Mouse (Mus musculus) heart, postnatal 36 days (tissue): Measurements from ENCODE around the gene Mxd3. TPM values are rescaled to one million over a fixed set of nuclear protein-coding genes. Genes with fewer than 3 reads are reported as not detected.

ENCODE experiments used
- DNase-seq, 2 experiments: peaks; one replicate each; pipeline ENCODE4 v3.0.0; 2021 to 2022
- intact Hi-C: fragments of 180-260 bp; cut with DNase I; formaldehyde crosslinking; loops from one replicate; pipeline ENCODE4 v1.15.1; 2025
- total RNA-seq, 2 experiments: library from RNA; stranded (reverse); gene quantifications; 2 replicates each; pipeline ENCODE4 v1.2.3; 2021

The Mxd3 gene
- total RNA-seq, 2 experiments from 2014 or later, result 0.33 to 0.53 TPM

GRCm38 (mm10) chr13:55337341-55337975 is 7.8 kb upstream of the Mxd3 start:
- no peak for DNase-seq
- intact Hi-C loops, result no loop called here

GRCm38 (mm10) chr13:55335701-55336100 is 6.1 kb upstream of the Mxd3 start:
- no peak for DNase-seq
- intact Hi-C loops, result no loop called here

DNA sequence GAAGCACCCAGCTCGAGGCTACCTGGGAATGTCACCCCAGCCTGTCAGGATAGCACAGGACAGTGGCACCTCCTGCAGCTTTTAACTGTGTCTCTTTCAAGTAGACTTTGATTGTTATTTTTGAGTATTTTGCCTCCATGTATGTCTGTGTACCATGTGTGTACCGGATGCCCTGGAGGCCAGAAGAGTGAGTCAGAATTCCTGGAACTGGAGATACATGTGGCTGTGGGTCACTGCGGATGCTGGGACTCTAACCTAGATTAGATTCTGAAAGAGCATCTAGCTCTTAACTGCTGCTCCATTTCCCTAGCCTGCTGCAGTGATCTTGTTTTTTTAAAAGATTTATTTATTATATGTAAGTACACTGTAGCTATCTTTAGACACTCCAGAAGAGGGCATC is 2.7 kb upstream of the Mxd3 start:
- intact Hi-C loops, result no loop called here
- no peak for DNase-seq

DNA sequence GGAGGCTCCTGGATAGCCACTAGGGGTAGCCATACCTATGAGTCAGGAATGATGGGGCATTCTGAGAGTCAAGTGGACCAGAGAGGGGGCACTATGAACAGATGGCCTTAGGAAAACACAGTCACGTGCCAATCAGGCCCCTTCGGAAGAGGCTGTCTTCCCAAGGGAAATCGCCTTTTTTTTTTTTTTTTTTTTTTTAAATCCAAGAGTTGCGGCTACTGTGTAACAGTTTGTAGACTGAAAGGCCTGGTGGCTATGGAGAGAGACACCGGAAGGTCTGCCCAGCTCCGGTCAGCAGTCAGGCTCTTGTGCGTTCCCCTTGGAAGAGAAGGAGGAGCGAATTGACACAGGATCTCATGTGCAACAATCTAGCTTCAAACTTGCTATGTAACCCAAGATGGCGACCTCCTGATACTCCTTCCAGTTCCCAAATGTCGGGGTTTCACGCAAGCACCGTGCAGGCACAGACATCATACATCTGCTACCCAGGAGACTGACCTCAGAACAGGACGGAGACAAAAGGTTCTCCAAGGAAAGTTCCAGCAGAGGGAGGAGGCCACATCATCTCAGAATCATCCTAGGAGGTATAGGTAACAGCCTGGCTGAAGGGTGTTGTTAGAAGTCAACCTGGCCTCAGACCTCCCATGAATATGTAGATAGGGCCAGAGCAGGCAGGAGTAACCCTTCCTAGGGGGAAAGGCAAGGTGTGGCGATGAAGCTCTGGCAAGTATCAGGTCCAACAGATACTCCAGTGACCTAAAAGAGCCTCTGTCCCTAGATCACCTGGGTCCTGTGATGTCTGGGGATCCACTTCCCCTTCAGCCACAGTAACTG is 1.2 kb upstream of the Mxd3 start:
- no peak for DNase-seq
- intact Hi-C loops, result loop anchor here (2.0 kb wide), 1 partner anchor 30 kb away; no protein-coding TSS in a partner anchor

DNA sequence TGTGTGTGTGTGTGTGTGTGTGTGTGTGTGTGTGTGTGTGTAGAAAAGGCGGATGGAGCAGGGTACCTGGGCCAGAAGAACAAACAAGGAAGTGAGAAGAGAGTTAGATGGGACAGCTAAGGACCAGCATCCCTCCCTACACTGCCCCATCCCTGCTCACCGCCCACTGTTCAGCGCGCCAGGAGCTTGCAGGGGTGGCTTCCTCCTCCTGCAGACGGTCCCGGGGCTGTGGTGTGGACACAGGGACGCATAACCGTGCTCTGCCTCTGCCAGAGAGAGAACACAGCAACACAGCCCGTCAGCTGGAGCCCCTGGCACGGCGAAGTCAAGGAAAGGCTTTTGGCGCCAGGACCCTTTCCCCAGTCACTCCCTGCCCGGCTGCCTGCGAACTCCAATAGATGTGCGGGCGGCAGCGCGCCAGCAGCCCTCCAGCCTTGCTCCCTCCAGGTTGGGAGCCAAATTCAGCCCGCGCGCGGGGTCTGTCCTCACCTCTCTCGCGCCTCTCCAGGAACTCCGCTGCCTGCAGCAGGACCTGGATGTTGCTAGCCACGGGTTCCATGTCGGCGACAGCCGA is 427 bp downstream of the Mxd3 start:
- peak in 1 of 2 experiments; percentile 15 for DNase-seq
- intact Hi-C loops, result loop anchor here (10.0 kb wide), 1 partner anchor 224 kb away; the partner anchor contains the start of genes Uimc1 and Zfp346

DNA sequence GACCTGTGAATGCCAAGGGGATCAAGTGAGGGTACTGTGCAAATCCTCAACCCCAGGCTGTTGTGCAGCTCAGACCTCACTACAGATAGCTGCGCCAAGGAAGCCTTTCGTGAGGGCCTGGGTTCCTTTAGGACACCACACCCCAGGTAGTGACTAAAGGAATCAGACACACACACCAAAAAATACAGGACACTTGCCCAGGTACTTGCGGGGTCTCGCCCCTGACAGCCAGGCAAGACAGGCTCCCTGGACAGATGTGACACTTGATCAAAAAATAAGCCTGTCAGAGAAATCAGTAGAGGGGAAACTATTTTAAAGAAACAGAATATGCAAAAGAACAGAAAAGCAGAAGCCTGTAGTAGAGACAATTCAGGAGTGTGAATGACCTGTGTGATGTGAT is 982 bp downstream of the Mxd3 start:
- intact Hi-C loops, result loop anchor here (10.0 kb wide), 1 partner anchor 224 kb away; the partner anchor contains the start of genes Uimc1 and Zfp346
- no peak for DNase-seq

DNA sequence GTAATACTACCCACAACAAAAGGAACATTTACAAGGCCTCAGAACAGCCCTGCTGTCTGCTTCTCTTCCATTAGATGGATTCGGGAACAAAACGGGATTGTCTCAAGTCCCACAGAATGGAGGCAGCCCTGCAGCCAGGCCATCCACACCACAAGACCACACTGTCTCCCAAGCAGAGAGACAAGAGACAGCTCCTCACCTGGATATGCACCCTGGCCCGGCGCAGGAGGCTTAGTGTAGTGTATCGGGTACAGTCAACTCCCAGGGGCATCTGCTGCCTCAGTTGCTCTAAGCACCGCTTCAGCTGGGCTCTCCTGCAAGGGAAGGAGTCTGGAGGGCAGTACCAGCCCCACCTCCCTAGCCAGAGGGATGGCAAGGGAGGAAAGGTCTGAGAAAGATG is 1.5 kb downstream of the Mxd3 start:
- intact Hi-C loops, result loop anchor here (10.0 kb wide), 1 partner anchor 223 kb away; the partner anchor contains the start of genes Uimc1 and Zfp346
- DNase-seq, result no peak

DNA sequence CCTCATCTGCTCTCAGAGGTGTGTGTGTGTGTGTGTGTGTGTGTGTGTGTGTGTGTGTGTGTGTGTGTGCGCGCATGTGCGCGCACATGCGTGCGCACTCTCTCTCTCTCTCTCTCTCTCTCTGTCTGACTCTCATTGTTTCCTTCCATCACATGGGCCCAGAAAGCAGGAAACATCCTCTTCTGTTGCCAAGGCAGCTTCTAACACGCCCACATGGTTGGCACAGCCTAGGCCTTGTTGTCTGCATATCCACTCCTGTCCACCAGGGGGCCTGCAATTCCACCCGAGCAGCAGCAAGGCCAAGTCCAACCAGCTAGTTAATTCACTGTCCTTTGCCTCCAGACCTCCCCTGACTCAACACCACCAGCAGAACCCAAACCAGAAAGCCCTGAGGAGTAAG is 2.0 kb downstream of the Mxd3 start:
- intact Hi-C loops, result loop anchor here (10.0 kb wide), 1 partner anchor 223 kb away; the partner anchor contains the start of genes Uimc1 and Zfp346

GRCm38 (mm10) chr13:55327169-55327568 is 2.5 kb downstream of the Mxd3 start:
- intact Hi-C loops, result loop anchor here (10.0 kb wide), 1 partner anchor 222 kb away; the partner anchor contains the start of genes Uimc1 and Zfp346

More for the DNA sequence above, 2.0 kb downstream of the Mxd3 start:
- peak; percentile 81 to 82 for DNase-seq

DNA sequence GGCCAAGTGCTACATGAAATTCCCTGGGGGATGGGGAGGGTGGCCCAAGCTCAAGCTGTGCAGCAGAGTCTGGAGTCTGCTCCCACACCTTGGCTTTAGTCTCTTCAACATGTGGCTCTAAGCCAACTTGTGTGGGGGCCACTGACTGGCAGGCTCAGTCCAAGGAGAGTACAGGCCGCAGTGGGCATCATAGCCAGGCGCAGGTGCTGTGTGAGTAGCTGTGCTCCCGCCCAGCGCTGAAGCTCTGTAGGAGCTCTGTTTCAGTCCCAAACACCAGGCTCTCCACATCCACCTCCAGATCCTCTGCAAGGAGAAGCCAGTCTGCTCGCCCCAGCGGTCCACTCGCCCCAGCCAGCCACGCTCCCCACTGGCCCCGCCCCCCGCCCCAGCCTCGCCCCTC is 4.0 kb downstream of the Mxd3 start:
- DNase-seq, result no peak
- intact Hi-C loops, result loop anchor here (10.0 kb wide), 1 partner anchor 221 kb away; the partner anchor contains the start of genes Uimc1 and Zfp346

More at GRCm38 (mm10) chr13:55327169-55327568, 2.5 kb downstream of the Mxd3 start:
- no peak for DNase-seq

GRCm38 (mm10) chr13:55322130-55322825 is 7.3 kb downstream of the Mxd3 start:
- peak in 1 of 2 experiments; percentile 26 for DNase-seq

DNA sequence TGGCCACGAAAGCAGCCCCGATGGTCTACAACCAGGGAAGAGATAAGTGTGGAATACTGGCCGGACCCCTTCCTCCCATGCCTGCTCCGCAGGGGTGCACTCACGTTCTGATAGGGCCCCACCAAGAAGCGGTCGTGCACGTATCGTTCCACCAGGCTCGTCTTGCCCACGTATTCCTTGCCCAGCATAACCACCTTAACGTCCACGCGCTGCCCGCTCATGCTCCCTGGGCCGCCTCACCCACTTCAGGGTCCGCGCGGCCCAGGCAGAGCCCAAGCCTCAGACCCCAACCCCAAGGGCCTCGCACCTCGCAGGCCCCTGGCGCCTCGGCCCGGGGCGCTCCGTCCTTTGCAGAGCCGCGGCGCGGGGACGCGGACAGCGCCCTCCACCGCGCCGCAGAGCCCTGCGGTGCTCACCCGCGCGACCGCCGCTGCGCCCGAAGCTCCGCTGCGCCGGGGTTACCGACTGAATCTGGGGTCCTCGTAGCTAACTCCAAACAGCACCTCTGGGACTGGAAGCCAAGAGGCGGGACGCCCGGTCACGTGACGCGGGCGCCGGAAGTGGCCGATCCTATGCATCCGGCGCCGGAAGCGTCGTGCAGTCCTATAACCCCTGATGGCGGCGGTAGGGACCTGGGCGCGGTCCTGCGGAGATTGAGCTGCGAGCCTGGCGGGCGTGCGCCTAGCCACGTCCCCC is 8.0 kb downstream of the Mxd3 start, which contains the start of gene Rab24:
Gene Rab24, minus strand, starts transcription at position 513 of the 696 bp plus-strand sequence.
- DNase-seq, result peak; percentile 88 to 90
- intact Hi-C loops, result loop anchor here (10.0 kb wide), 1 partner anchor 217 kb away; the partner anchor contains the start of genes Uimc1 and Zfp346

More at GRCm38 (mm10) chr13:55322130-55322825, 7.3 kb downstream of the Mxd3 start:
- intact Hi-C loops, result loop anchor here (10.0 kb wide), 1 partner anchor 217 kb away; the partner anchor contains the start of genes Uimc1 and Zfp346

DNA sequence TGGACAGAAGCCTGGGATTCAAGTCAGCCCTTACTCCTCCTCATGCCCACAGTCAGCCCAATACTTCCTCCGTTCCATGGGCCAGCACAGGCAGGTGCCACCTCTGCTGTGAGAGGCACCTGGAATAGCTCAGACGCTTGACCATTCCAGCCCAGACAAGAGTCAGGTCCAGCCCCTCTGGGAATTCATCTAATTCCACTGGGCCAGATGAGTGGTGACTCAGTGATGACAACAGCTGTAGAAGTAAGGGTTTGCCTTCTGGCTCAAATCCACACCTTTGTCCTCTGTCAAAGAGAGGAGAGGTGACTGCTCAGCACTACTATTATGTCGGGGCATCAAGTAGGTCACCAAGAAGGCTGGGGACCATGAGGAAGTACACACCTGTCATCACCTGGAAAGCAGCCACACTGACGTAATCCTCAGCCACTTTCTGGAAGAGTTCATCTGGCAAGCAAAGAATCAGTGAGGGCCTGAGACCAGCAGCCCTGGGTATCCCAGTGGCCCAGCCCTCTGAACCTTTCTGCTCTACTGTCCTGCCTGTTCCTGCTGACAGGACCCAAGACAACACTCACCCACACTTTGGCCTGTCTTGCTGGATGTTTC is 9.6 kb downstream of the Mxd3 start, which contains the start of gene Prelid1:
Gene Prelid1, plus strand, starts transcription at position 570 of the 603 bp plus-strand sequence.
- intact Hi-C loops, result loop anchor here (10.0 kb wide), 1 partner anchor 215 kb away; the partner anchor contains the start of genes Uimc1 and Zfp346
- no peak for DNase-seq

DNA sequence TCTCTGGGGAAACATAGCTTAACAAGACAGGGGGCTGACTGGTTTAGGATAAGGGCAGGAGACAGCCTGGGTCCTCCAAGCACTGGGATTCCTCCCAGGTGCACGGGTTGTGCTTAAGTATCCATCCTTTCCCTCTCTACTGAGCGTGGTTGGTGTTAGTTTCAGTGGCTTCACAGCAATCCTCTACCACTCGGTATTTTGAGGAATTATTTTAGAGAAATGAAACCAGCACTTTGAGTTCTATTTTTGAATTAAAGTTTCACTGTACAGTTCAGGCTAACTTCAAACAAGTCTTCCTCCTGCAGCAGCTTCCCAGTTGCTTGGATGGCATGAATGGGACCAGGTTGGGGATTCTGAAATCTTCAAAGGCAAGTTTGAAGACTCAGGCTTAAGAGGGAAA is 11.3 kb downstream of the Mxd3 start:
- DNase-seq, result no peak
- intact Hi-C loops, result no loop called here

DNA sequence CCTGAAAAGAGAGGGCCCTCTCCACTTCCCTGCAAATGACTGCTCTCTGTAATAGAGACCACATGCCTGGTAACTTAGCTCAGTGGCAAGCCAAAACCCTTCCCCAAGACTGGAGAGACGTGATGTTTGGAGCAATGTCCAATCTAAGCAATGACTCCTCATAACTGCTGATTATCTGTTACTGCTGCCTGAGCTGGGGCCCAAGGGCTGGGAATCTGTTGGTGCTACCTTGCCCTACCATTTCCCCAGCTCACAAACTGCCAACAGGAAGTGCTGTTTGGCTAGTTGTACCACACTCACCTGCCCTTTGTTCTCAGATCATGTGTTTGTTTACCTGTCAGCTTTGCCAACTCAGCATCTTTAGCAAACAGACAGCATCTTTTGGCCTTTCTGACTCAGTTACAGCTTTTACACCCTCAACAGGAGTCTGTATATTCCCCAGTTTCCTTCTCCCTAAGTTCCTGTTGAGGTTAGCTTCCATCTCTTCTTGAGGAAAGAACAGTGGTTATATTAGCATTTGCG is 14.7 kb downstream of the Mxd3 start:
- intact Hi-C loops, result no loop called here
- DNase-seq, result no peak

DNA sequence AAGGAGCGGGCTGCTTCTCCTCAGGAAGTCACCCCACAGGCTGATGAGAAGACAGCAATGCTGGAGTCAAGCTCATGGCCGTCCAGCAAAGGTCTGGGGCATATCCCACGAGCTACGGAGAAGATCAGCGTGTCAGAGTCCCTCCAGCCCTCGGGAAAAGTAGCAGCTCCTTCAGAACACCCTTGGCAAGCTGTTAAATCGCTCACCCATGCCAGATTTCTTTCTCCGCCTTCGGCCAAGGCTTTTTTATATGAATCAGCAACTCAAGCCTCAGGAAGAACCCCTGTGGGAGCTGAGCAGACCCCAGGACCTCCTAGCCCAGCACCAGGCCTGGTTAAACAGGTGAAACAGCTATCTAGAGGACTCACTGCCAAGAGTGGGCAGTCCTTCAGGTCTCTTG is 16.6 kb downstream of the Mxd3 start:
- intact Hi-C loops, result no loop called here
- no peak for DNase-seq

DNA sequence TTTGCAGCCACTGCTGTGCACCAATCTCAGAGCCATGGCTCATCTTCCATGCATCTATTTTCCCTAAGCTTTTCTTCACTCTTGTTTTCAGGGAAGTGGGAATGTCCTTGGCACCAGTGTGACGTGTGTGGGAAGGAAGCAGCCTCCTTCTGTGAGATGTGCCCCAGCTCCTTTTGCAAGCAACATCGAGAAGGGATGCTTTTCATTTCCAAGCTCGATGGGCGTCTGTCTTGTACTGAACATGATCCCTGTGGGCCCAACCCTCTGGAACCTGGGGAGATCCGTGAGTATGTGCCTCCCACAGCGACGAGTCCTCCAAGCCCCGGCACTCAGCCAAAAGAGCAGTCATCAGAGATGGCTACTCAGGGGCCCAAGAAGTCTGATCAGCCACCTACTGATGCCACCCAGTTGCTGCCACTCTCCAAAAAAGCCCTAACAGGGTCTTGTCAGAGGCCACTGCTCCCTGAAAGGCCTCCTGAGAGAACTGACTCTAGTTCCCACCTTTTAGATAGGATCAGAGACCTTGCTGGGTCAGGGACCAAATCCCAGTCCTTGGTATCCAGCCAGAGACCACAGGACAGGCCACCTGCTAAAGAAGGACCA is 17.5 kb downstream of the Mxd3 start:
- intact Hi-C loops, result no loop called here
- DNase-seq, result no peak

GRCm38 (mm10) chr13:55300913-55301312 is 28.7 kb downstream of the Mxd3 start:
- no peak for DNase-seq
- intact Hi-C loops, result loop anchor here (5.0 kb wide), 1 partner anchor 34 kb away; no protein-coding TSS in a partner anchor
